Mouse (Mus musculus) neural tube, embryonic 14.5 days (tissue): ENCODE results near the gene Scand1. TPM values are rescaled to one million over a fixed set of nuclear protein-coding genes. Genes with fewer than 3 reads are reported as not detected.

ENCODE experiments used
- ATAC-seq: fragments of 200-750 bp; cut with Nextera tagmentation; 2 replicates; pipeline ENCODE4 v1.8.0; 2017; ENCODE audit warnings: low read depth, mild to moderate bottlenecking, moderate TSS enrichment, moderate library complexity
- H3K27ac ChIP-seq: fragments of 300-500 bp; sonication (generic); 2 replicates; pipeline ENCODE4 v1.5.1; 2014; ENCODE audit warnings: low read depth, mild to moderate bottlenecking, control low read depth, low read length, moderate library complexity, mixed read lengths
- H3K27me3 ChIP-seq: fragments of 300-500 bp; sonication (generic); 2 replicates; pipeline ENCODE4 v1.6.1; 2014; ENCODE audit warnings: low read length; ENCODE audit not compliant: control insufficient read depth, insufficient read depth
- H3K36me3 ChIP-seq: fragments of 300-500 bp; sonication (generic); 2 replicates; pipeline ENCODE4 v1.6.1; 2014; ENCODE audit warnings: low read length, mixed read lengths; ENCODE audit not compliant: control insufficient read depth, insufficient read depth
- H3K4me1 ChIP-seq: fragments of 300-500 bp; sonication (generic); 2 replicates; pipeline ENCODE4 v1.6.1; 2014; ENCODE audit warnings: low read length; ENCODE audit not compliant: control insufficient read depth, insufficient read depth
- H3K4me2 ChIP-seq: fragments of 300-500 bp; sonication (generic); 2 replicates; pipeline ENCODE4 v1.6.1; 2014; ENCODE audit warnings: mild to moderate bottlenecking, low read depth, low read length, control low read depth
- H3K4me3 ChIP-seq: fragments of 300-500 bp; sonication (generic); 2 replicates; pipeline ENCODE4 v1.5.1; 2014; ENCODE audit warnings: low read depth, low read length, control low read depth, mixed read lengths
- H3K9ac ChIP-seq: fragments of 300-500 bp; sonication (generic); replicated peaks from 2 replicates; pipeline ENCODE4 v1.6.1; 2014; ENCODE audit warnings: low read depth, mild to moderate bottlenecking, control low read depth, low read length, mixed read lengths
- H3K9me3 ChIP-seq: fragments of 300-500 bp; sonication (generic); 2 replicates; pipeline ENCODE4 v1.6.1; 2016; ENCODE audit warnings: low read length; ENCODE audit not compliant: control insufficient read depth
- WGBS: fragments of 180-500 bp; shearing (Covaris S2); extraction: QIAGEN DNeasy Blood & Tissue Kit; methylation state at CpG from one replicate; pipeline ENCODE4 v1.1.7; 2014; 5-methylcytosine and 5-hydroxymethylcytosine counted together
- polyA plus RNA-seq: library from polyadenylated mRNA; unstranded; fragments of >200 nt; fragmentation: Nextera tagmentation; extraction: Ambion mirVana; gene quantifications from 2 replicates; pipeline ENCODE4 v1.2.1, GENCODE M21; 2014

Gene Scand1
- polyA plus RNA-seq, 1 experiment from 2014 or later: 98.0 TPM

- no peaks in the 10 kb centered on the region for H3K4me1 ChIP-seq
- H3K36me3 ChIP-seq: peaks cover 16% of the 10 kb centered on the region
- no peaks in the 10 kb centered on the region for H3K9me3 ChIP-seq
- WGBS: 92% methylated on average over 7 of the region's 7 CpGs
- no peak for ATAC-seq
- H3K27ac ChIP-seq: no peak overlapping the region
- no peak overlapping the region for H3K4me3 ChIP-seq
- no peak overlapping the region for H3K4me2 ChIP-seq
- no peaks in the 10 kb centered on the region for H3K27me3 ChIP-seq
- H3K9ac ChIP-seq: no peak overlapping the region
Measured at GRCm38 (mm10) chr2:156298458-156298857, 14.0 kb downstream of the Scand1 start.

- Histone ChIP-seq H3K27ac (no peak overlapping the region), H3K36me3 (peaks cover 16% of the 10 kb centered on the region)
- 89% methylated on average over 3 of the region's 3 CpGs for WGBS
Measured at GRCm38 (mm10) chr2:156297653-156298052, 14.9 kb downstream of the Scand1 start.

GRCm38 (mm10) chr2:156296190-156296589, 16.3 kb downstream of the Scand1 start:
- Histone ChIP-seq H3K4me1 (no peaks in the 10 kb centered on the region), H3K4me3 (no peak overlapping the region), H3K9ac (no peak overlapping the region), H3K9me3 (no peaks in the 10 kb centered on the region), H3K27ac (no peak overlapping the region), H3K36me3 (peaks cover 16% of the 10 kb centered on the region), H3K27me3 (no peaks in the 10 kb centered on the region), H3K4me2 (no peak overlapping the region)
- 96% methylated on average over 3 of the region's 3 CpGs for WGBS
- no peak for ATAC-seq

More at GRCm38 (mm10) chr2:156297653-156298052, 14.9 kb downstream of the Scand1 start:
- ATAC-seq: no peak
- Histone ChIP-seq H3K4me3 (no peak overlapping the region), H3K4me1 (no peaks in the 10 kb centered on the region), H3K4me2 (no peak overlapping the region), H3K9me3 (no peaks in the 10 kb centered on the region), H3K27me3 (no peaks in the 10 kb centered on the region), H3K9ac (no peak overlapping the region)

- ATAC-seq: no peak
- H3K36me3 ChIP-seq: peaks cover 12% of the 10 kb centered on the region
- no peak overlapping the region for H3K27ac ChIP-seq
- H3K4me3 ChIP-seq: no peak overlapping the region
- no peak overlapping the region for H3K9ac ChIP-seq
- no peaks in the 10 kb centered on the region for H3K4me1 ChIP-seq
- no peak overlapping the region for H3K4me2 ChIP-seq
- H3K9me3 ChIP-seq: no peaks in the 10 kb centered on the region
- 95% methylated on average over 2 of the region's 2 CpGs for WGBS
- H3K27me3 ChIP-seq: no peaks in the 10 kb centered on the region
Measured at GRCm38 (mm10) chr2:156295601-156296063, 16.9 kb downstream of the Scand1 start.

GRCm38 (mm10) chr2:156291998-156292397, 20.5 kb downstream of the Scand1 start:
- Histone ChIP-seq H3K36me3 (peaks cover 13% of the 10 kb centered on the region), H3K4me1 (no peaks in the 10 kb centered on the region), H3K4me3 (no peak overlapping the region), H3K9ac (no peak overlapping the region), H3K27ac (no peak overlapping the region), H3K4me2 (no peak overlapping the region), H3K9me3 (no peaks in the 10 kb centered on the region), H3K27me3 (no peaks in the 10 kb centered on the region)
- ATAC-seq: no peak
- 91% methylated on average over 1 of the region's 1 CpGs for WGBS

GRCm38 (mm10) chr2:156289552-156290160, 22.8 kb downstream of the Scand1 start:
- H3K4me2 ChIP-seq: no peak overlapping the region
- H3K4me3 ChIP-seq: no peak overlapping the region
- WGBS: 91% methylated on average over 2 of the region's 2 CpGs
- H3K27ac ChIP-seq: no peak overlapping the region
- no peak for ATAC-seq
- H3K27me3 ChIP-seq: no peaks in the 10 kb centered on the region
- no peak overlapping the region for H3K9ac ChIP-seq
- no peaks in the 10 kb centered on the region for H3K4me1 ChIP-seq
- peaks cover 4% of the 10 kb centered on the region for H3K36me3 ChIP-seq
- H3K9me3 ChIP-seq: no peaks in the 10 kb centered on the region

GRCm38 (mm10) chr2:156288222-156288621, 24.3 kb downstream of the Scand1 start:
- no peaks in the 10 kb centered on the region for H3K4me1 ChIP-seq
- 94% methylated on average over 2 of the region's 2 CpGs for WGBS

GRCm38 (mm10) chr2:156286733-156287132, 25.8 kb downstream of the Scand1 start:
- Histone ChIP-seq H3K27ac (no peak overlapping the region), H3K9me3 (no peaks in the 10 kb centered on the region), H3K4me1 (no peaks in the 10 kb centered on the region), H3K27me3 (no peaks in the 10 kb centered on the region), H3K4me3 (no peak overlapping the region), H3K9ac (no peak overlapping the region), H3K4me2 (no peak overlapping the region), H3K36me3 (peaks cover 4% of the 10 kb centered on the region)
- ATAC-seq: no peak
- 91% methylated on average over 4 of the region's 4 CpGs for WGBS

More at GRCm38 (mm10) chr2:156288222-156288621, 24.3 kb downstream of the Scand1 start:
- Histone ChIP-seq H3K9me3 (no peaks in the 10 kb centered on the region), H3K4me2 (no peak overlapping the region), H3K36me3 (peaks cover 4% of the 10 kb centered on the region), H3K4me3 (no peak overlapping the region), H3K27ac (no peak overlapping the region), H3K9ac (no peak overlapping the region), H3K27me3 (no peaks in the 10 kb centered on the region)
- ATAC-seq: no peak

- H3K36me3 ChIP-seq: peaks cover under 1% of the 10 kb centered on the region; the same call in 1 of the 2 replicates
- H3K4me3 ChIP-seq: no peak overlapping the region
- WGBS: 91% methylated on average over 2 of the region's 2 CpGs
- ATAC-seq: no peak
- no peak overlapping the region for H3K27ac ChIP-seq
- H3K9me3 ChIP-seq: no peaks in the 10 kb centered on the region
- no peaks in the 10 kb centered on the region for H3K27me3 ChIP-seq
- no peaks in the 10 kb centered on the region for H3K4me1 ChIP-seq
- no peak overlapping the region for H3K9ac ChIP-seq
- no peak overlapping the region for H3K4me2 ChIP-seq
Measured at GRCm38 (mm10) chr2:156285161-156285560, 27.3 kb downstream of the Scand1 start.
